Mouse (Mus musculus) brain, embryonic 14.5 days (tissue): Measurements from ENCODE around the gene 0610010F05Rik.

Experiments used
- CTCF ChIP-seq: fragments of 200-500 bp; IDR thresholded peaks from 2 replicates; pipeline ENCODE4 v1.5.1; 2012; ENCODE audit warnings: inconsistent platforms, mild to moderate bottlenecking, moderate library complexity, borderline replicate concordance; ENCODE audit not compliant: insufficient read depth, insufficient read length; ENCODE audit errors: extremely low read depth
- POLR2A ChIP-seq: fragments of 200-500 bp; IDR thresholded peaks from 2 replicates; pipeline ENCODE4 v1.6.1; 2012; ENCODE audit warnings: mild to moderate bottlenecking, inconsistent platforms, borderline replicate concordance; ENCODE audit not compliant: poor library complexity, insufficient read depth, insufficient read length, severe bottlenecking; ENCODE audit errors: extremely low read depth

DNA sequence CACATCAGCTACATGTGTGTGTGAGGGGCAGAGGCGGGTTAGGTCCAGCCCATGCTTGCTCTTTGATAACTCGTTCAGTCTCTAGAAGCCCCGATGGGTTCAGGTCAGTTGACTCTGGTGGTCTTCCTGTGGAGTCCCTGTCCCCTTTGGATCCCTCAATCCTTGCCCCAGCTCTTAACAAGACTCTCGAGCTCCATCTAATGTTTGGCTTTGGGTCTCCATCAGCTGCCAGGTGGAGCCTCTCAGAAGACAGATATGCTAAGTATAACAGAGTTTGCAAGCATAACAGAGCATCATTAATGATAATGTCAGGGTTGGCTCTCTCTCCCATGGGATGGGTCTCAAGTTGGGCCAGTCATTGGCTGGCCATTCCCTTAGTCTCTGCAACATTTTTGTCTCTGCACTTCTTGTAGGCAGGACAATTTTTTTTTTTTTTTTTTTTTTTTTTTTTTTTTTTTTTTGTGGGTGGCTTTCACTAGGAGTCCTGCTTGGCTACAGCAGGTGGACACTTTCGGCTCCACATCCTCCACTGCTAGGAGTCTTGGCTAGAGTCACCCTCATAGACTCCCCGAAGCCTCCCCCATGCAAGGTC lies 76.3 kb downstream of the 0610010F05Rik start:
- TF ChIP-seq POLR2A, result no peak
- no peak for TF ChIP-seq CTCF
